Mouse (Mus musculus): ENCODE measurements around the gene Tor3a. TPM values are rescaled to one million over a fixed set of nuclear protein-coding genes. Genes with fewer than 3 reads are reported as not detected.

Gene Tor3a
- polyA plus RNA-seq, 1 experiment from 2014 or later, result 4.4 TPM

GRCm38 (mm10) chr1:156702151-156702550 is 28.0 kb upstream of the Tor3a start:
- H3K27me3 ChIP-seq (ENCODE audit: insufficient read depth, poor library complexity, severe bottlenecking), result no peaks in the 10 kb centered on the region
- 80% methylated on average over 7 of the region's 7 CpGs for WGBS
- DNase-seq (ENCODE audit: low spot score), result no peak
- H3K4me3 ChIP-seq, result no peak overlapping the region
- no peaks in the 10 kb centered on the region for H3K9me3 ChIP-seq
- no peak overlapping the region for H3K27ac ChIP-seq
- peaks cover 66% of the 10 kb centered on the region for H3K36me3 ChIP-seq
- no peaks in the 10 kb centered on the region for H3K4me1 ChIP-seq

- WGBS, result 79% methylated on average over 7 of the region's 7 CpGs
- H3K36me3 ChIP-seq, result peaks cover 88% of the 10 kb centered on the region
- DNase-seq (ENCODE audit: low spot score), result no peak
- no peak overlapping the region for H3K27ac ChIP-seq
- H3K9me3 ChIP-seq, result no peaks in the 10 kb centered on the region
- H3K4me1 ChIP-seq, result no peaks in the 10 kb centered on the region
- H3K27me3 ChIP-seq (ENCODE audit: insufficient read depth, poor library complexity, severe bottlenecking), result no peaks in the 10 kb centered on the region
- H3K4me3 ChIP-seq, result no peak overlapping the region
Measured at GRCm38 (mm10) chr1:156686025-156686661, 12.0 kb upstream of the Tor3a start.

- Histone ChIP-seq H3K36me3 (peaks cover 42% of the 10 kb centered on the region), H3K4me1 (peaks cover 2% of the 10 kb centered on the region), H3K27me3 (ENCODE audit: insufficient read depth, poor library complexity, severe bottlenecking) (0 out of 2 replicates have a peak, but pooled peaks cover 4% of the 10 kb centered on the region), H3K27ac (no peak overlapping the region), H3K4me3 (no peak overlapping the region), H3K9me3 (no peaks in the 10 kb centered on the region)
- 73% methylated on average over 9 of the region's 9 CpGs for WGBS
- no peak for DNase-seq (ENCODE audit: low spot score)
Measured at GRCm38 (mm10) chr1:156679599-156679998, 5.4 kb upstream of the Tor3a start.

GRCm38 (mm10) chr1:156677230-156677629 is 3.1 kb upstream of the Tor3a start:
- DNase-seq (ENCODE audit: low spot score), result no peak
- WGBS, result 80% methylated on average over 3 of the region's 3 CpGs
- H3K36me3 ChIP-seq, result peaks cover 20% of the 10 kb centered on the region
- H3K27ac ChIP-seq, result no peak overlapping the region
- H3K4me3 ChIP-seq, result no peak overlapping the region
- H3K4me1 ChIP-seq, result peaks cover 22% of the 10 kb centered on the region
- H3K9me3 ChIP-seq, result no peaks in the 10 kb centered on the region
- 0 out of 2 replicates have a peak, but pooled peaks cover 7% of the 10 kb centered on the region for H3K27me3 ChIP-seq (ENCODE audit: insufficient read depth, poor library complexity, severe bottlenecking)

- peaks cover 19% of the 10 kb centered on the region for H3K36me3 ChIP-seq
Measured at GRCm38 (mm10) chr1:156676596-156676995, 2.4 kb upstream of the Tor3a start.

GRCm38 (mm10) chr1:156676171-156676570 is 2.0 kb upstream of the Tor3a start:
- 29% methylated on average over 12 of the region's 12 CpGs for WGBS
- DNase-seq (ENCODE audit: low spot score), result no peak
- H3K4me3 ChIP-seq, result no peak overlapping the region
- H3K4me1 ChIP-seq, result peaks cover 22% of the 10 kb centered on the region
- H3K9me3 ChIP-seq, result no peaks in the 10 kb centered on the region
- peaks cover 15% of the 10 kb centered on the region for H3K36me3 ChIP-seq
- H3K27ac ChIP-seq, result no peak overlapping the region
- 0 out of 2 replicates have a peak, but pooled peaks cover 7% of the 10 kb centered on the region for H3K27me3 ChIP-seq (ENCODE audit: insufficient read depth, poor library complexity, severe bottlenecking)

More at GRCm38 (mm10) chr1:156676596-156676995, 2.4 kb upstream of the Tor3a start:
- peaks cover 22% of the 10 kb centered on the region for H3K4me1 ChIP-seq
- DNase-seq (ENCODE audit: low spot score), result no peak
- no peak overlapping the region for H3K27ac ChIP-seq
- no peaks in the 10 kb centered on the region for H3K9me3 ChIP-seq
- WGBS, result 71% methylated on average over 5 of the region's 5 CpGs
- no peak overlapping the region for H3K4me3 ChIP-seq
- 0 out of 2 replicates have a peak, but pooled peaks cover 7% of the 10 kb centered on the region for H3K27me3 ChIP-seq (ENCODE audit: insufficient read depth, poor library complexity, severe bottlenecking)

GRCm38 (mm10) chr1:156673476-156674194 is 521 bp downstream of the Tor3a start:
- Histone ChIP-seq H3K36me3 (no peaks in the 10 kb centered on the region), H3K9me3 (no peaks in the 10 kb centered on the region), H3K4me3 (peak overlapping the region; percentile 80), H3K27ac (peak overlapping the region; percentile 78), H3K27me3 (ENCODE audit: insufficient read depth, poor library complexity, severe bottlenecking) (0 out of 2 replicates have a peak, but pooled peaks cover 7% of the 10 kb centered on the region), H3K4me1 (peaks cover 29% of the 10 kb centered on the region)
- DNase-seq (ENCODE audit: low spot score), result no peak
- under 1% methylated on average over 29 of the region's 29 CpGs for WGBS

- 0 out of 2 replicates have a peak, but pooled peaks cover 7% of the 10 kb centered on the region for H3K27me3 ChIP-seq (ENCODE audit: insufficient read depth, poor library complexity, severe bottlenecking)
- H3K27ac ChIP-seq, result peak overlapping the region; percentile 78; the same call in 1 of the 2 replicates
- WGBS, result 5% methylated on average over 14 of the region's 14 CpGs
- no peak for DNase-seq (ENCODE audit: low spot score)
- H3K4me3 ChIP-seq, result peak overlapping the region; percentile 80
- H3K4me1 ChIP-seq, result peaks cover 33% of the 10 kb centered on the region
- H3K36me3 ChIP-seq, result no peaks in the 10 kb centered on the region
- H3K9me3 ChIP-seq, result no peaks in the 10 kb centered on the region
Measured at GRCm38 (mm10) chr1:156672720-156673475, 1.3 kb downstream of the Tor3a start.

- no peaks in the 10 kb centered on the region for H3K36me3 ChIP-seq
- WGBS, result 83% methylated on average over 3 of the region's 3 CpGs
- H3K27ac ChIP-seq, result no peak overlapping the region
- 0 out of 2 replicates have a peak, but pooled peaks cover 7% of the 10 kb centered on the region for H3K27me3 ChIP-seq (ENCODE audit: insufficient read depth, poor library complexity, severe bottlenecking)
- no peak for DNase-seq (ENCODE audit: low spot score)
- H3K4me3 ChIP-seq, result no peak overlapping the region
- peaks cover 41% of the 10 kb centered on the region for H3K4me1 ChIP-seq
- H3K9me3 ChIP-seq, result no peaks in the 10 kb centered on the region
Measured at GRCm38 (mm10) chr1:156671921-156672320, 2.2 kb downstream of the Tor3a start.

GRCm38 (mm10) chr1:156669208-156669983 is 4.8 kb downstream of the Tor3a start:
- Histone ChIP-seq H3K27ac (no peak overlapping the region), H3K36me3 (no peaks in the 10 kb centered on the region), H3K4me3 (no peak overlapping the region), H3K4me1 (peaks cover 45% of the 10 kb centered on the region), H3K27me3 (ENCODE audit: insufficient read depth, poor library complexity, severe bottlenecking) (0 out of 2 replicates have a peak, but pooled peaks cover under 1% of the 10 kb centered on the region), H3K9me3 (no peaks in the 10 kb centered on the region)
- 42% methylated on average over 11 of the region's 11 CpGs for WGBS
- no peak for DNase-seq (ENCODE audit: low spot score)

- no peak overlapping the region for H3K4me3 ChIP-seq
- DNase-seq (ENCODE audit: low spot score), result no peak
- H3K4me1 ChIP-seq, result peaks cover 37% of the 10 kb centered on the region
- no peaks in the 10 kb centered on the region for H3K36me3 ChIP-seq
- no peak overlapping the region for H3K27ac ChIP-seq
- 14% methylated on average over 5 of the region's 5 CpGs for WGBS
- no peaks in the 10 kb centered on the region for H3K9me3 ChIP-seq
- H3K27me3 ChIP-seq (ENCODE audit: insufficient read depth, poor library complexity, severe bottlenecking), result no peaks in the 10 kb centered on the region
Measured at GRCm38 (mm10) chr1:156668602-156669001, 5.6 kb downstream of the Tor3a start.
